Mouse (Mus musculus): ENCODE results near the gene Gpr39.

The Gpr39 gene

DNA sequence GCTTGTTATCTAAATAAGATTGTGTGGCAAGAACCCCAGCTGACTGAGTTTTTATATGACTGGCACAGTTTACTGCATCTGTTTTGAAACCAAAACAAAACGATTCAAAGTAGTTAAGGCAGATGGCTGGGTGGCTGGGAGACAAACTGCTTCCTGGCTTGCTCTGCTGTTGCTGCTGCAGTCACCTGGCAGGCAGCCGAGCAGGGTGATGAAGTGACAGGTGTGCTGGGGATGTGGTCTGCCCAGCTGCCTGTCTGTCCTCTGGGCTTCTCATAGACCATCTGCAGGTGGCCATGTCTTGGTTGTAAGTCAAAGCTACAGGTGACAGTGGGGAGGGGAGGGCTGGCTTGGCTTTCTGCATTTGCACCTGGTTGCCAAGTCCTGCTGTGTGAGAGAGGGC, 131.6 kb downstream of the Gpr39 start:
- DNase-seq (ENCODE audit: low spot score in 2 of 2): peak in 1 of 2 experiments; percentile 12

DNA sequence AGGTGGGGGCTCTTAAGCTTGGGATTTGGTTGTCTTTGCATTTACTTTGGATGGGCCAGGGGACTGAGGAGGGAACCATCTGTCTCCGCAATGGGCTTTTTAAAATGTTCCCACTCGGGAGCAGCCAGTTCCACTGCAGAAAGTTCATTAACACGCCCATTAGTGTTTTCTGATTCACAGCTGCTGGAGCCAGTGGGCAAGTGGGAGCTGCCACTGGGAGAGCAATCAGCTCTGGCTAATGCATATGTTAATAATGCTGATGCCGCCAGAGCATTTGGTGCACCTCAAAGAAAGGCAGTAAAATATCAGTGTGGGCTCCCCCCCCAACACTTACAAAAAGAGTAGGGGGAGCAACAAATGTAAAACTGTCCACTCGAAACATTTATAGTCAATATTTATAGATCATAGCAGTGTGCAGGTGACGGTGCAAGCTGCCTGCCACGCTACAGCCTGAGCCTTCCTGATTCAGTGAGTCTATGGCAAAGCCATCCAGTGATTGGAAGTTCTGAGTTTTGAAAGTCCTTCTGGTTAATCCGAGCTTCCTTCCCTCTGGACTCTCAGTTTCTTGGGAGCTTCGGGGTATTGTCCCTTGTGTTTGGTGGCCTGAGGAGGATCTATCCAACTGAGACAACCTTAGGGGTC, 136.5 kb downstream of the Gpr39 start:
- no peak for DNase-seq (ENCODE audit: low spot score in 2 of 2)

DNA sequence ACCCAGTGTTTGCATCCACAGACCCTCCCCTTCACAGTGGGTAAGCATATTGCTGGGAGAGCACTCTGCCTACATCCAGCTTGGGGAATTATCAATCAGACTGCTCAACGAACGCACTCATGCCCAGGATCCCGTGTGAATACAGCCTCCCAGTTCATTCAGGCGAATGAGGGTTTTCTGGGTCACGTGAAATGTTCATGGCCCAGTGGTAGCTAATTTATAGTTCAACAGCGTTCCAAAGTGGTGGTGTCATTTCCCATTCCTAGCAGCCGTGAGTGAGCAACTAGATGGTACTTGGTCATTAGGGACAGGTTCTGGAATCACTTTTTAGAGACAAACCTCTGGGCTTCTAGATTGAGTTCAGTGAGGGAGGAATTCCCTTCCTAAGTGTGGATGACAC, 144.3 kb downstream of the Gpr39 start:
- no peak for DNase-seq (ENCODE audit: low spot score in 2 of 2)

- DNase-seq (ENCODE audit: low spot score in 2 of 2): no peak
Measured at GRCm38 (mm10) chr1:125823611-125824010, 146.8 kb downstream of the Gpr39 start.

GRCm38 (mm10) chr1:125837507-125837906, 160.7 kb downstream of the Gpr39 start:
- DNase-seq (ENCODE audit: low spot score in 2 of 2): no peak

- no peak for DNase-seq (ENCODE audit: low spot score in 2 of 2)
Measured at GRCm38 (mm10) chr1:125839746-125840392, 163.1 kb downstream of the Gpr39 start.

DNA sequence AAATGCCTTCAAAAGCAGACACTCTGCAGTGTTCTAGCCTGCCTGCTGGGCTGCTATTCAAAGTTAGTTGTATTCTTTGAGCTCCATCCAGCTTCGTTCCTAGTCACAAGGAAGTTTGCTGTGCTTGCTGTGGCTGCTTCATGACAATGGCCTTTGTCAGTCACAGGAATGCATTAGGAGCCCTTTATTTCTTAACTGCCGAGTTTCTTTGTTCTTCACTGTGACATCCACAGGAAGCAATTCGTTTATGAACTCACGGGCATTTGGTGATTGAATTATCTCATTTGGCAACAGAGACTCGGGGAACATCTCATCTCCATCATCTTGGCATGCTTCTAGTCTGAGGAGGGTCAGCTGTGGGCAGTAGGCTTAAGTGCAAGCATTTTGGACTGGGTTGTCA, 177.9 kb downstream of the Gpr39 start:
- DNase-seq (ENCODE audit: low spot score in 2 of 2): no peak

- peak; percentile 24 to 27 for DNase-seq (ENCODE audit: low spot score in 2 of 2)
Measured at GRCm38 (mm10) chr1:125858631-125859030, 181.8 kb downstream of the Gpr39 start.

GRCm38 (mm10) chr1:125870056-125870455, 193.3 kb downstream of the Gpr39 start:
- DNase-seq (ENCODE audit: low spot score in 2 of 2): no peak

DNA sequence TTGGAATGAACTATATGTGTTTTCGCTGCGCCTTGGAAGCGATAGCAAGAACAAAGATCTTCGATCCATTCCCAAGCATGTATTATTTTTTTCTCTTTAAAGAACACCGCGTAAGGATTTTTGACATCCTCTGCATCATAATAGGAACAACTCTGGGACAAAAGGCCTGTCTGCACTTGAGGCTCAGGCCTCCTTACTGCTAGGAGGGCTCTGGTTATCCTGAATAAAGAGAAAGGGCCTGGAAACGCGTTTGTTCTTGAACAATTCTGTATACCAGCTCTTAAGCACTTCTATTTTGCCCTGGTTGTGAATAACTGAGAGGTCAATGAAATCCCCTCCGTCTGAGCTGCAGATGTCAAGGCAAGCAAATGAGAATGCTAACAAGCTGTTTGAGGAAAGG, 216.4 kb downstream of the Gpr39 start:
- no peak for DNase-seq (ENCODE audit: low spot score in 2 of 2)

GRCm38 (mm10) chr1:125910211-125910870, 233.5 kb downstream of the Gpr39 start:
- no peak for DNase-seq (ENCODE audit: low spot score in 2 of 2)

DNA sequence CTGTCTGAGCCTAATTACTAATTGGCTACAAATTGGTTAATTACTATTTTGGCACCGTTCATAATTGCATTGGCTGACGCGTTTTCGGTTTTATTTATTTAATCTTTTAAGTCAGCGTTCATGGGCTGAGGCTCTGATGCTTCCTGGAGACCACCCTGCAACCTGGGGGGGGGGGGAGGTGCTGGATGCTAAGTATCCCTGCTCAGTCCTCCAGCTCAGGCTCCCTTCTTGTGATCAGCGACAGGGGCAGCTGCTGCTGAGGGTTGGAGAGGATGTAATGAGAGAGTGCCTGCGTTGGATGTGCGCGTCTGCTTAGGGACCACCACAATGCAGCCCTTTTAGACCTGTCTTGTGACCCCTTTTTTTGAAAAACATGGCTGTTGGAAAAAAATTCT, 234.1 kb downstream of the Gpr39 start:
- DNase-seq (ENCODE audit: low spot score in 2 of 2): no peak

DNA sequence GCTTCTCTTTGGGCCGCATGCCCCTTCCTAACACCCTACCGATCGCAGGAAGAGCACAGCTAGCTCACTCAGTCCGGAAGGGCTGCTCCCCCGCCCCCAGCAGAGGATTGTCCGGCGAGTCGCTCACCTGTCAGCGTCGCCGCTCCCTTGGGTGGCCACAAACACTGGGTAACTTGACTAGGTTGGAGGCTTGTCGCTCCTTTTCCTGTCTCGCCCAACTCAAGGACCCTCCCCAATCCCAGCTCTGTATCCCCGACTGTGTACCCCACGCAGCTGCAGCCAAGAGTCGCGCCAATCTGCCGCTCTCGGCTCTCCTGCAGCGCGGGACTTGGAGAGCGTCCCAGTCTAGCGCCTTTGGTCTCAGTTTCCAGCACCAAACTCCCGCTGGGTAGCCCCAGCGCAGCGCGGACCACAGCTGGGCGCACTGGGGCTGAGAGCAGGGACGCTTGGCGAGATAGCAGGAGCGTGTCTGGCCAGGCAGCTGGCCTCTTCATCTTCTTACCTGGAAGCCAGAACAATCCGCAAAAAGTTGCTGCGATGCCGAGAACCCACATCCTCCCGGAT, 234.6 kb downstream of the Gpr39 start:
- peak; percentile 8 to 13 for DNase-seq (ENCODE audit: low spot score in 2 of 2)

- peak; percentile 62 to 63 for DNase-seq (ENCODE audit: low spot score in 2 of 2)
Measured at GRCm38 (mm10) chr1:125911901-125912445, 235.2 kb downstream of the Gpr39 start.

DNA sequence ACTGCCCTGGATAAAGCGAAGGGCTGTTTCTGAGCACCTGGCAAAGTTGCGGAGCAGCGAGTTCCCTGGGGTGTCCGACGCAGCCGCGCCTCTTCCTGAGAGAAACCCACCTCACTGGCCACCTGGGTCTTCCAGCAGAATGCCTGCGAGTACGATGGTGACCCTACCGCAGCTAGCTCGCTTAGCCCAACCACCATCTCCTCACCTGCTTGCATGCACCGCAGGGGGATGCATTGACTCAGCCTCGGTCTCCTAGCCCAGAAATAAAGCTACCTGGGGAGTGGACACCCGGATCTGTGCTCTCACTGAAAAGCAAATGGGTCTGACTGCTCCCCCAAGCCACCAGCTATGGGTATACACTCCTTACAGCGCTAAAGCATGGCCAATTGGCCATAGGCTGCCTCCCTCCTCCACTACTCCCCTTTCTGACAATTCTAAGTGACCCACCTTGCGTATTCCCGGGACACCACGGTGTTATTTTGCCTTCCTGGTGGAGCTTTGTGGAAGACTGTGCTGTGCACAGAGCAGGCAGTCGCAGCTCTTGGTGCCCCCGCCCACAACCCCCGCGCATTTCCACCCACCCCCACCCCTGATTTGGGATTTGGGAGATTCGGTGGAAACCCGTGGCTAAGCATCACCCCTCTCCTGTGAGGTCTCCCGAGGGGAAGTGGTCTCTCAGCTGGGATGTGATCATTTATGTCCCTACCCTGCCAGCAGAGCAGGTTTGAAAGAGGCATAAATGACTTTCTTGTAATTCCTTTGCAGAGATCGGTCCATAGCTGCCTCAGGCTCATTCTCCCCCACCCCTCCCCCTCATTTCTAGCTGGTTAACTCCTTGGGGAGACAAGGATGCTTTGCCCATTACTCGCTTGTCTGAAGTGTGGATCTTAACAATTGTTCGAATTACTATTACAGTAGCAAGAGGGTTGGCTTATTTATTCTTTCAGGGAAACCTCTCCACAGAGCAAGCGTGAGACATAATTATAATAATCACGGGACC, 236.1 kb downstream of the Gpr39 start, which contains the start of gene Lypd1:
TSS of gene Lypd1 (minus strand) at position 501 of the 1,000 bp plus-strand sequence.
- DNase-seq (ENCODE audit: low spot score in 2 of 2): no peak

- no peak for DNase-seq (ENCODE audit: low spot score in 2 of 2)
Measured at GRCm38 (mm10) chr1:125920696-125921095, 243.9 kb downstream of the Gpr39 start.

- no peak for DNase-seq (ENCODE audit: low spot score in 2 of 2)
Measured at GRCm38 (mm10) chr1:125923062-125923461, 246.3 kb downstream of the Gpr39 start.
